Mouse (Mus musculus): ENCODE results near the gene Asphd1. TPM values are rescaled to one million over a fixed set of nuclear protein-coding genes. Genes with fewer than 3 reads are reported as not detected.

Gene Asphd1
- total RNA-seq (2021) = 10 to 100 TPM; 35.2 to 38.6 TPM
- long read RNA-seq, experiment 1, partial matches to known transcripts = 1 of 5 reads
- long read RNA-seq, experiment 1, other reads (novel, unspliced or antisense) = 2 of 5 reads
- long read RNA-seq, experiment 2, partial matches to known transcripts = 1 of 3 reads
- long read RNA-seq, experiment 2, other reads (novel, unspliced or antisense) = 1 of 3 reads

- peak in 1 of 2 experiments; percentile 62 for DNase-seq (ENCODE audit: low spot score in 2 of 2)
These were observed at the start of gene Asphd1 for GRCm38 (mm10) chr7:126949403-126949792. Asphd1 (minus strand) TSS chr7:126949582.

GRCm38 (mm10) chr7:126996449-126996848 is 47.1 kb upstream of the Asphd1 start:
- no peak for DNase-seq (ENCODE audit: low spot score in 2 of 2)

- no peak for DNase-seq (ENCODE audit: low spot score in 2 of 2)
These were observed 39.4 kb upstream of the Asphd1 start for GRCm38 (mm10) chr7:126988816-126989215.

GRCm38 (mm10) chr7:126986319-126986718 is 36.9 kb upstream of the Asphd1 start:
- peak; percentile 26 to 43 for DNase-seq (ENCODE audit: low spot score in 2 of 2)

- DNase-seq (ENCODE audit: low spot score in 2 of 2) = no peak
These were observed 35.5 kb upstream of the Asphd1 start for GRCm38 (mm10) chr7:126984667-126985444.

GRCm38 (mm10) chr7:126983113-126983512 is 33.7 kb upstream of the Asphd1 start:
- DNase-seq (ENCODE audit: low spot score in 2 of 2) = no peak

- no peak for DNase-seq (ENCODE audit: low spot score in 2 of 2)
These were observed 32.7 kb upstream of the Asphd1 start for GRCm38 (mm10) chr7:126982054-126982453.

- no peak for DNase-seq (ENCODE audit: low spot score in 2 of 2)
These were observed 32.2 kb upstream of the Asphd1 start for GRCm38 (mm10) chr7:126981601-126982000.

- DNase-seq (ENCODE audit: low spot score in 2 of 2) = no peak
These were observed 29.5 kb upstream of the Asphd1 start for GRCm38 (mm10) chr7:126978841-126979240.

- no peak for DNase-seq (ENCODE audit: low spot score in 2 of 2)
These were observed 27.6 kb upstream of the Asphd1 start for GRCm38 (mm10) chr7:126976878-126977459.

GRCm38 (mm10) chr7:126975950-126976866 is 26.8 kb upstream of the Asphd1 start, which contains the start of gene Cdiptos:
Cdiptos (minus strand) TSS chr7:126976098.
- peak; percentile 96 for DNase-seq (ENCODE audit: low spot score in 2 of 2)

- DNase-seq (ENCODE audit: low spot score in 2 of 2) = no peak
These were observed 26.3 kb upstream of the Asphd1 start, which contains the start of gene Cdipt for GRCm38 (mm10) chr7:126975893-126975949. Cdipt (plus strand) TSS chr7:126975914.

- no peak for DNase-seq (ENCODE audit: low spot score in 2 of 2)
These were observed 26.1 kb upstream of the Asphd1 start for GRCm38 (mm10) chr7:126975493-126975892.

GRCm38 (mm10) chr7:126967361-126967760 is 18.0 kb upstream of the Asphd1 start:
- DNase-seq (ENCODE audit: low spot score in 2 of 2) = no peak

GRCm38 (mm10) chr7:126965568-126965967 is 16.2 kb upstream of the Asphd1 start:
- no peak for DNase-seq (ENCODE audit: low spot score in 2 of 2)

GRCm38 (mm10) chr7:126963548-126964286 is 14.3 kb upstream of the Asphd1 start:
- no peak for DNase-seq (ENCODE audit: low spot score in 2 of 2)

GRCm38 (mm10) chr7:126961965-126962364 is 12.6 kb upstream of the Asphd1 start:
- DNase-seq (ENCODE audit: low spot score in 2 of 2) = no peak

GRCm38 (mm10) chr7:126961095-126961494 is 11.7 kb upstream of the Asphd1 start:
- no peak for DNase-seq (ENCODE audit: low spot score in 2 of 2)

- DNase-seq (ENCODE audit: low spot score in 2 of 2) = no peak
These were observed 10.4 kb upstream of the Asphd1 start for GRCm38 (mm10) chr7:126959780-126960179.

- DNase-seq (ENCODE audit: low spot score in 2 of 2) = no peak
These were observed 5.7 kb upstream of the Asphd1 start for GRCm38 (mm10) chr7:126955125-126955524.

GRCm38 (mm10) chr7:126952646-126953045 is 3.3 kb upstream of the Asphd1 start:
- no peak for DNase-seq (ENCODE audit: low spot score in 2 of 2)
